Mouse (Mus musculus): ENCODE results near the gene Pxn. TPM values are rescaled to one million over a fixed set of nuclear protein-coding genes. Genes with fewer than 3 reads are reported as not detected.

The Pxn gene
- polyA plus RNA-seq, 1 experiment, result 2.0 TPM

DNA sequence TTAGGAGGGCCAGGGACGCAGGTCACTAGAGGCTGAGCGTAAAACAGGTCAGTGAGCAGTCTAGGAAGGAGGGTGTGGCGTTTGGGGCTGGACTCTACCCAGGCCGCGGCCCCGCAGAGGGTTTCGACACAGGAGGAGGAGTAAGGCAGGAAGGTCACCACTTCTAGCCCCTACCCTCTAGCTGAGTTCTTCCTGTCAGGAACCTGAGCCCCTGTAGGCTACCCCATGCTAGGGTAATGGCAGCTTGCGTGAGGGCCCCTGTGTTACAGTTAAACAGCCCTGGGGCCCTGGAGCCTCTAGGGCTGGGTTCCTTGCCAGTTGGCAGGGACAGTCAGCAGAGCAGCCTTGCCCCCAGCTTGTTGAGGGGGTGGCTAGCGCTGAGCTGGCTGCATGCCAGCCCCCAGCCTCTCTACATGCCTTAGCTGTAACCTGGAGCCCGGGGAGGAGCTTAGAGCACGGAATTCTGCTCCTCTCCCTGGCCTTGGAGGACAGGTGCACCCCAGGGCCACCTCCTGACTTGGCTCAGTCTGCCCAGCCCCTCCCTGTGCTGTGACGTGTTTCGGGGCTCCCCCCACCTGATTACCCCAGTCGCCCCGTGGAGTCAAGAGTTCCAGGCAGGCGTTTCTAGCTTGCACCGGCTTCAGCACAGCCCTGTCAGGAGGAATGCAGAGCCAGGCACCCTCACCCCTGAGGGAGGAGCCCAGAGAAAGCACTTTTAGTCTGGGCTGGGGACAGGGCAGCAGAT is 37.2 kb downstream of the Pxn start:
- Histone ChIP-seq H3K4me3 (replicated peaks) (no peak overlapping the region), H3K4me1 (ENCODE audit: control insufficient read depth) (peaks cover 24% of the 10 kb centered on the region)

DNA sequence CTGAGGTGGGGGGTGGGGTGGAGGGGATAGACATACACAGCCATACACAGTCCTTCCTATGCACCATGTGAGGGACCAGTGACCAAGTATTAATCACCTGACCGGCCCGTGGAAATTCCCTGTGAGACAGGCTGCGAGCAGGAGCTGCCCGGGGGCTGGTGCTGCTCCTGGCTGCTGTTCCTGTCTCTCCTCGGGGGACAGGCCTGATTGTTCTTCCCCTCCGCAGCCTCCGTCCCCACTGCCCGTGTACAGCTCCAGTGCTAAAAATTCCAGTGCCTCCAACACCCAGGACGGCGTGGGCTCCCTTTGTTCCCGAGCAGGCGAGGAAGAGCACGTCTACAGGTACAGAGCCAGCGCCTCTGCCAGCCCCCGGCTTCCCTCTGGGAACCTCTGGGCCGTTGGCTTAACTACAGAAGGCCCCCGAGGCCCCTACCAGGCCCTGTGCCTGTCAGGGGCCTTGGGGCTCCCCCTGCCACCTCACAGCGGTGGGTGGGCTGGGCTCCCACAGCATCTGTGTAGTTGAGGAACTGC is 38.2 kb downstream of the Pxn start:
- Histone ChIP-seq H3K4me3 (replicated peaks) (no peak overlapping the region), H3K36me3 (ENCODE audit: control insufficient read depth) (peaks cover 41% of the 10 kb centered on the region), H3K9me3 (ENCODE audit: control insufficient read depth, low read length) (no peaks in the 10 kb centered on the region), H3K4me1 (ENCODE audit: control insufficient read depth) (peaks cover 22% of the 10 kb centered on the region), H3K27me3 (ENCODE audit: control insufficient read depth) (peaks cover 2% of the 10 kb centered on the region; the same call in 1 of the 2 replicates)
- no peak for TF ChIP-seq GATA1 (IDR thresholded peaks at IDR 0.05; ENCODE audit: low read length)
- TF ChIP-seq TAL1 (IDR thresholded peaks at IDR 0.05; ENCODE audit: low read length), result no peak

More for the DNA sequence above, 37.2 kb downstream of the Pxn start:
- Histone ChIP-seq H3K9me3 (ENCODE audit: control insufficient read depth, low read length) (no peaks in the 10 kb centered on the region), H3K36me3 (ENCODE audit: control insufficient read depth) (peaks cover 36% of the 10 kb centered on the region), H3K27me3 (ENCODE audit: control insufficient read depth) (peaks cover 2% of the 10 kb centered on the region; the same call in 1 of the 2 replicates)
- TF ChIP-seq GATA1 (IDR thresholded peaks at IDR 0.05; ENCODE audit: low read length) (no peak), TAL1 (IDR thresholded peaks at IDR 0.05; ENCODE audit: low read length) (no peak)

DNA sequence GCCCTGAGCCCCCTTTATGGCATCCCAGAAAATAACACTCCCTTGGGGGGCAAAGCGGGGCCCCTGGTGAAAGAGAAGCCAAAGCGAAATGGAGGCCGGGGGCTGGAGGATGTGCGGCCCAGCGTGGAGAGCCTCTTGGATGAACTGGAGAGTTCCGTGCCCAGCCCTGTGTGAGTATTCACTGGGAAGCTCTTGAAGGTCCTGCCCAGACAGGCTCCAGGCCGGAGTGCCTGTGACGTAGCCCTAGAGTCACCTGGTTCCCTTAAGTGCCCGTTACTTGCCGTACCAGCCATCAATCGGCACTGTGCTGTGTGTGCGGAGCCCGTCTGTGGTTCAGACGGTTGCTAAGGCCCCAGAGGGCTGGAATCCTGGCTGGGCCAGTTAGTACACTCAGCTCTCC is 39.2 kb downstream of the Pxn start:
- H3K4me1 ChIP-seq (ENCODE audit: control insufficient read depth), result peaks cover 22% of the 10 kb centered on the region
- peaks cover 2% of the 10 kb centered on the region; the same call in 1 of the 2 replicates for H3K27me3 ChIP-seq (ENCODE audit: control insufficient read depth)
- H3K4me3 ChIP-seq (replicated peaks), result no peak overlapping the region
- H3K36me3 ChIP-seq (ENCODE audit: control insufficient read depth), result peaks cover 44% of the 10 kb centered on the region
- H3K9me3 ChIP-seq (ENCODE audit: control insufficient read depth, low read length), result no peaks in the 10 kb centered on the region
- TF ChIP-seq GATA1 (IDR thresholded peaks at IDR 0.05; ENCODE audit: low read length), result no peak
- no peak for TF ChIP-seq TAL1 (IDR thresholded peaks at IDR 0.05; ENCODE audit: low read length)

DNA sequence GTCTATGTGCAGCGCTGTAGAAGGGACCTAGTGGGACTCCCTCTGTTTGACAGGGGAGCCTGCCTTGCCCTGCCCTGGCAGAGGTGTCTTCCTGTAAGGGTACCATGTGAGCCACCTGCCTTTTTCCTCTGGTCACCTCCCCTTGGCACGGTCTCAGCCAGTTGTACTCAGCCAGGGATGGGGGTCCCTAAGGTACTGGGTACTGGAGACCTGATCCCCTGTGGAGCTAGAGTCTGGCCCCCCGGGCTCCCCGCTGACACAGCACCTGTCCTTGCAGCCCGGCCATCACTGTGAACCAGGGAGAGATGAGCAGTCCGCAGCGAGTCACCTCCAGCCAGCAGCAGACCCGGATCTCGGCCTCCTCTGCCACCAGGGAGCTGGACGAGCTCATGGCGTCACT is 40.1 kb downstream of the Pxn start:
- no peak overlapping the region for H3K4me3 ChIP-seq (replicated peaks)
- peaks cover 22% of the 10 kb centered on the region for H3K4me1 ChIP-seq (ENCODE audit: control insufficient read depth)
- H3K27me3 ChIP-seq (ENCODE audit: control insufficient read depth), result peaks cover 2% of the 10 kb centered on the region; the same call in 1 of the 2 replicates
- peaks cover 48% of the 10 kb centered on the region for H3K36me3 ChIP-seq (ENCODE audit: control insufficient read depth)
- no peaks in the 10 kb centered on the region for H3K9me3 ChIP-seq (ENCODE audit: control insufficient read depth, low read length)
- TF ChIP-seq TAL1 (IDR thresholded peaks at IDR 0.05; ENCODE audit: low read length) (no peak), GATA1 (IDR thresholded peaks at IDR 0.05; ENCODE audit: low read length) (no peak)

DNA sequence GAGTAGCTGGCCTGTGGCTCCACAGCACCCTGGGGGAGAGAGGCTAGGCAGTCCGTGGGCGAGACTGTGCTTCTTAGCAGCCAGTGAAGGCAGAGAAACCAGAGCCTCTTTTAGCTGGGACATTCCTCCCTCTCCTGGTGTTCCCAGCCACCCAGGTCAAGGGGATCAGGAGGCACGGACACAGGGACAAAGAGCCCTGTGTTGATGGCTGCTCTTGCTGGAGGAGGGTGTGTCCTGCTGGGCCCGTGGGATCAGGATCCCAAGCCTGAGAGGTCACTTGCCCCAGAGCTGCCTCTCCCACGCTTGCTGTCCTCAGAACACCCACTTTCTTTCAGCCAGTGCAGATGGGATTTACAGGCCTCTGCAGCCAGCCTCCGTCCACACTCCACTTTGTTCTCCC is 40.5 kb downstream of the Pxn start:
- Histone ChIP-seq H3K9me3 (ENCODE audit: control insufficient read depth, low read length) (no peaks in the 10 kb centered on the region), H3K27me3 (ENCODE audit: control insufficient read depth) (peaks cover 2% of the 10 kb centered on the region; the same call in 1 of the 2 replicates), H3K4me1 (ENCODE audit: control insufficient read depth) (peaks cover 21% of the 10 kb centered on the region), H3K4me3 (replicated peaks) (no peak overlapping the region), H3K36me3 (ENCODE audit: control insufficient read depth) (peaks cover 52% of the 10 kb centered on the region)
- TF ChIP-seq GATA1 (IDR thresholded peaks at IDR 0.05; ENCODE audit: low read length) (no peak), TAL1 (IDR thresholded peaks at IDR 0.05; ENCODE audit: low read length) (no peak)

DNA sequence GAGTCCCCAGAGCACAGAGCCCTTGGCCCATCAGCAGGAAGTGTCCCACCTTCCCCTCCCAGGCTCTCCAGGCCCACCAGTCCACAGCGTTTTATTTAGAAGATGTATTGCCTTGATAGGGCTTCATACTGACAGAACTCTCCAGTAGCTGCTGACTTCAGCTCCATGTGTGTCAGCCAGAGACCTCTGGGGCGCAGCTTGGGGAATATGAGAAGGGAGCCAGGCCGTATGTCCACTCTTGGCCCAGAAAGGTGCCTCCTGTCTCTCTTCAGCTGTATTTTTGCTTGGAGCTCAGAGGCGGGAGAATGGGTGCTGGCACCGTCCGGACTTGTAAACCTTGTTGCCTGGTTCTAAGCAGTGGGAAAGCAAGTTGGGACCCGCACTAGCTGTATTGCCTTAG is 40.9 kb downstream of the Pxn start:
- Histone ChIP-seq H3K36me3 (ENCODE audit: control insufficient read depth) (peaks cover 55% of the 10 kb centered on the region), H3K9me3 (ENCODE audit: control insufficient read depth, low read length) (no peaks in the 10 kb centered on the region)
- TF ChIP-seq TAL1 (IDR thresholded peaks at IDR 0.05; ENCODE audit: low read length) (no peak), GATA1 (IDR thresholded peaks at IDR 0.05; ENCODE audit: low read length) (no peak)

DNA sequence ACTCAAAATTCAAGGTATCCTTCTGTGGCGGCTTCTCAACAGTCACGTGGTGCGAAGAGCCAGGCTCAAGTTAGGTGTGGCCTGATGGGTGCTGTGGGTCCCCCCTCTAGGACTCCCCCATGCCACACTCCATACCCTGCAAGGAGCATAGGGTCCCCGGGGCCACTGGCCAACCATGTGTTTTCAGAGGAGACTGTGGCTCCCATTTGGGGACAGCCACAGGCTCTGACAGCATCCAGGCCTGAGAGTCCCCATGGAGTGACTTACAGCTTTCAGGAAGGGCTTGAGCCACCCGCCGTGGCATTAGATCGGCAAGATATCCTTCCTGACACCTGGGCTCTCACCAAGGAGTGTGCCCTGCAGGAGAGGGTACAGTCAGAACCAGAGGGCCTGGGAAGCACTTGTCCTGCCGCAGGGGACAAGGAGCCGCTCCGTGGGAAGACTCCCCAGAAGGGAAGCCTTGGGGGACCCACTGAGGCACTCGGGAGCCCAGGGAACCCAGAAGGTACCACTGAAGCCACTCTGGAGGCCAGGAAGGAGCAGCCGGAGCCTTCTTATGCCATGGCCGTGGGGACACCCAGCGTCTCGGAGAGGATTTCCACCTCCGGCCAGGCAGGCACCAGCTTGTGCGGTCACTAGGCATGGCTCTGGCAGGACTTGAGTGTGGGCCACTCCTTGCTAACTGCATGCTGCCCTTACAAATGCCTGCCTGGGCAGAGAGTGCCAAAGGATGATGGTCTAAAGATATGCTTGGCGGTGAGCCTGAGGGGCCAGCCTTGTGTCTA is 42.2 kb downstream of the Pxn start:
- no peak overlapping the region for H3K4me3 ChIP-seq (replicated peaks)
- H3K27me3 ChIP-seq (ENCODE audit: control insufficient read depth), result no peaks in the 10 kb centered on the region
- TF ChIP-seq TAL1 (IDR thresholded peaks at IDR 0.05; ENCODE audit: low read length), result no peak
- TF ChIP-seq GATA1 (IDR thresholded peaks at IDR 0.05; ENCODE audit: low read length), result no peak
- H3K36me3 ChIP-seq (ENCODE audit: control insufficient read depth), result peaks cover 66% of the 10 kb centered on the region
- no peaks in the 10 kb centered on the region for H3K9me3 ChIP-seq (ENCODE audit: control insufficient read depth, low read length)
- peaks cover 4% of the 10 kb centered on the region for H3K4me1 ChIP-seq (ENCODE audit: control insufficient read depth)

More for the DNA sequence above, 40.9 kb downstream of the Pxn start:
- peaks cover 17% of the 10 kb centered on the region for H3K4me1 ChIP-seq (ENCODE audit: control insufficient read depth)
- no peak overlapping the region for H3K4me3 ChIP-seq (replicated peaks)
- H3K27me3 ChIP-seq (ENCODE audit: control insufficient read depth), result peaks cover under 1% of the 10 kb centered on the region; the same call in 1 of the 2 replicates

DNA sequence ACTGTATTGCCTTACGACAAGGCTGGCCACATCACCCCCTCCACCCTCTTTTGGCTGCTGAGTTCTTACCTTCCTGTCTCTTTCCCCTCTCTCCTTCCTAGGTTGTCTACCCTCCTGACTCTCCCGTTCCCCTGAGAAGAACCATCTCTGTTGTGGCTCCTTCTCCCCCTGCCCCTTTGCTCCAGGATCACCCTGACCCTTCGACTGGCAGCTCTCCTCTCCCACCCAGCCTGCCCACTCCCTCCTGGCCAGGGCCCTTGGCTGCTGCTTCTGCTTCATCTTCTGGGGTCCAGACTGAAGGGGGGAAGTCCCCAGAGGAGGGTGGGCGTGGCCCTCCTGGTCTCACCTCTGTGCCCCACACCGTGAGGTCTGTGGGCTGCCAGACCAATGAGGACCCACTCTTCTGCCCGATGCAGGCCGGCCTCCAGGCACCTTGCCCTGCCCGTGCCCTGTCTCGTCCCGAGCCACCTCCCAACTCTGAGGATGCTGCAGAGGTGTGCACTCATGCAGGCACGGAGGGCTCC is 44.1 kb downstream of the Pxn start:
- no peak overlapping the region for H3K4me3 ChIP-seq (replicated peaks)
- H3K9me3 ChIP-seq (ENCODE audit: control insufficient read depth, low read length), result no peaks in the 10 kb centered on the region
- no peaks in the 10 kb centered on the region for H3K27me3 ChIP-seq (ENCODE audit: control insufficient read depth)
- H3K4me1 ChIP-seq (ENCODE audit: control insufficient read depth), result no peaks in the 10 kb centered on the region
- TF ChIP-seq TAL1 (IDR thresholded peaks at IDR 0.05; ENCODE audit: low read length), result no peak
- H3K36me3 ChIP-seq (ENCODE audit: control insufficient read depth), result peaks cover 64% of the 10 kb centered on the region

DNA sequence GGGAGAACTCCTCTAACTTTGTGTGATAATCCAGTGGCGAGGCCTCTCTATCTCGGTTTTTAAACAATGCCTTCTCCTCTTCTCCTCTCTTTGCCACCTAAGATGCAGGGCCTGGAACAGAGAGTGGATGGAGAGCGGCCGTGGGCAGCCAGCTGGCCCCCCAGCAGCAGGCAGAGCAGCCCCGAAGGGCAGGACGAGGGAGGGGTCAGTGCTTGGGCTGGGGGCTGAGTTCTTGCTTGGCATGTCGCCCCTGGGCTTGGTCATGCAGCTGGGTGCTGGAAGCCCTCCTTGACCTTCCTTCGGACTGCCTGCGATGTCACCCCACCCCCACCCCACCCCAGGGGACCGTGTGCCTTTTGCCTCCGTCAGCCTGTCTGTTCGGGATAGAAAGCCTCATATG is 44.9 kb downstream of the Pxn start:
- H3K4me1 ChIP-seq (ENCODE audit: control insufficient read depth), result peaks cover 5% of the 10 kb centered on the region
- TF ChIP-seq TAL1 (IDR thresholded peaks at IDR 0.05; ENCODE audit: low read length) (no peak), GATA1 (IDR thresholded peaks at IDR 0.05; ENCODE audit: low read length) (no peak)
- no peaks in the 10 kb centered on the region for H3K9me3 ChIP-seq (ENCODE audit: control insufficient read depth, low read length)
- no peak overlapping the region for H3K4me3 ChIP-seq (replicated peaks)
- H3K27me3 ChIP-seq (ENCODE audit: control insufficient read depth), result no peaks in the 10 kb centered on the region
- H3K36me3 ChIP-seq (ENCODE audit: control insufficient read depth), result peaks cover 56% of the 10 kb centered on the region
